Mouse (Mus musculus) kidney, adult 2 months (tissue): ENCODE data around the gene Etfrf1. TPM values are rescaled to one million over a fixed set of nuclear protein-coding genes. Genes with fewer than 3 reads are reported as not detected.

Experiments used
- DNase-seq: peaks from one replicate; pipeline ENCODE4 v3.0.0; 2021
- H3K27ac ChIP-seq: fragments of 200-500 bp; 2 replicates; pipeline ENCODE4 v1.5.1; 2012; ENCODE audit warnings: low read depth, low read length, control low read depth, inconsistent platforms; ENCODE audit not compliant: insufficient read depth
- H3K27me3 ChIP-seq: fragments of 200-500 bp; replicated peaks from 2 replicates; pipeline ENCODE4 v1.6.1; 2012; ENCODE audit warnings: mild to moderate bottlenecking, moderate library complexity, low read length, inconsistent platforms; ENCODE audit not compliant: control insufficient read depth, insufficient read depth
- H3K36me3 ChIP-seq: fragments of 200-500 bp; 2 replicates; pipeline ENCODE4 v1.6.1; 2012; ENCODE audit warnings: mild to moderate bottlenecking, moderate library complexity, low read length, inconsistent platforms; ENCODE audit not compliant: control insufficient read depth, insufficient read depth
- H3K4me1 ChIP-seq: fragments of 200-500 bp; 2 replicates; pipeline ENCODE4 v1.6.1; 2011; ENCODE audit warnings: low read length; ENCODE audit not compliant: control insufficient read depth, insufficient read depth
- H3K4me3 ChIP-seq: fragments of 200-500 bp; 2 replicates; pipeline ENCODE4 v1.5.1; 2011; ENCODE audit warnings: mild to moderate bottlenecking, low read depth, low read length, control low read depth; ENCODE audit not compliant: insufficient read depth
- CTCF ChIP-seq: fragments of 200-500 bp; conservative IDR thresholded peaks from 2 replicates; pipeline ENCODE4 v1.5.1; 2011; ENCODE audit warnings: low read depth, mild to moderate bottlenecking, control low read depth, low read length, moderate library complexity, mixed read lengths; ENCODE audit not compliant: insufficient read depth, insufficient read length
- POLR2A ChIP-seq: fragments of 200-500 bp; IDR thresholded peaks from one replicate; pipeline ENCODE4 v1.6.1; 2011; ENCODE audit warnings: low read depth, low read length, control low read depth
- WGBS: fragments of 180-500 bp; shearing (Covaris S2); methylation state at CpG from one replicate; pipeline ENCODE4 v1.1.7; 2018; 5-methylcytosine and 5-hydroxymethylcytosine counted together
- polyA plus RNA-seq: library from polyadenylated mRNA; depleted of rRNA; stranded (reverse); fragments of >200 nt; gene quantifications from 2 replicates; pipeline ENCODE4 v1.2.3, GENCODE M21; 2012

Etfrf1 gene
- polyA plus RNA-seq, 1 experiment = 32.6 TPM

- Histone ChIP-seq H3K4me3 (no peak overlapping the region), H3K4me1 (no peaks in the 10 kb centered on the region), H3K36me3 (no peaks in the 10 kb centered on the region; the same call in none of the 2 replicates), H3K27me3 (no peaks in the 10 kb centered on the region), H3K27ac (no peak overlapping the region)
- 76% methylated on average over 3 of the region's 3 CpGs for WGBS
- peak; percentile 14 for DNase-seq
- TF ChIP-seq CTCF (no peak), POLR2A (no peak)
Observed at GRCm38 (mm10) chr6:145226296-145226695, 15.4 kb downstream of the Etfrf1 start.

GRCm38 (mm10) chr6:145234391-145234790 is 23.5 kb downstream of the Etfrf1 start:
- Histone ChIP-seq H3K27me3 (no peaks in the 10 kb centered on the region), H3K36me3 (no peaks in the 10 kb centered on the region; the same call in 1 of the 2 replicates), H3K27ac (no peak overlapping the region), H3K4me1 (no peaks in the 10 kb centered on the region), H3K4me3 (no peak overlapping the region)
- no peak for TF ChIP-seq CTCF
- no peak for TF ChIP-seq POLR2A
- DNase-seq = no peak
- WGBS = 93% methylated on average over 1 of the region's 1 CpGs

- 86% methylated on average over 6 of the region's 6 CpGs for WGBS
- Histone ChIP-seq H3K4me1 (no peaks in the 10 kb centered on the region), H3K36me3 (no peaks in the 10 kb centered on the region), H3K4me3 (no peak overlapping the region), H3K27me3 (no peaks in the 10 kb centered on the region; the same call in 1 of the 2 replicates), H3K27ac (no peak overlapping the region)
- DNase-seq = no peak
- TF ChIP-seq POLR2A (no peak), CTCF (no peak)
Observed at GRCm38 (mm10) chr6:145235367-145235766, 24.4 kb downstream of the Etfrf1 start.

- Histone ChIP-seq H3K4me3 (no peak overlapping the region), H3K27me3 (no peaks in the 10 kb centered on the region; the same call in 1 of the 2 replicates), H3K36me3 (no peaks in the 10 kb centered on the region), H3K4me1 (no peaks in the 10 kb centered on the region), H3K27ac (no peak overlapping the region)
- TF ChIP-seq CTCF (no peak), POLR2A (no peak)
- 70% methylated on average over 4 of the region's 4 CpGs for WGBS
- no peak for DNase-seq
Observed at GRCm38 (mm10) chr6:145237148-145237547, 26.2 kb downstream of the Etfrf1 start.

GRCm38 (mm10) chr6:145240285-145240684 is 29.4 kb downstream of the Etfrf1 start:
- TF ChIP-seq CTCF (no peak), POLR2A (no peak)
- WGBS = 77% methylated on average over 6 of the region's 6 CpGs
- H3K27ac ChIP-seq = no peak overlapping the region
- no peak for DNase-seq
- H3K4me1 ChIP-seq = no peaks in the 10 kb centered on the region
- no peak overlapping the region for H3K4me3 ChIP-seq
- no peaks in the 10 kb centered on the region for H3K36me3 ChIP-seq
- no peaks in the 10 kb centered on the region; the same call in 1 of the 2 replicates for H3K27me3 ChIP-seq

- H3K4me3 ChIP-seq = no peak overlapping the region
- no peaks in the 10 kb centered on the region for H3K4me1 ChIP-seq
- no peaks in the 10 kb centered on the region; the same call in 1 of the 2 replicates for H3K27me3 ChIP-seq
- H3K27ac ChIP-seq = no peak overlapping the region
- peak; percentile 36 for DNase-seq
- TF ChIP-seq POLR2A (no peak), CTCF (no peak)
- H3K36me3 ChIP-seq = no peaks in the 10 kb centered on the region
- 8% methylated on average over 1 of the region's 1 CpGs for WGBS
Observed at GRCm38 (mm10) chr6:145242521-145242920, 31.6 kb downstream of the Etfrf1 start.

- H3K4me3 ChIP-seq = no peak overlapping the region
- WGBS = 88% methylated on average over 5 of the region's 5 CpGs
- no peak overlapping the region for H3K27ac ChIP-seq
- TF ChIP-seq POLR2A (no peak), CTCF (no peak)
- no peak for DNase-seq
- no peaks in the 10 kb centered on the region for H3K27me3 ChIP-seq
- H3K36me3 ChIP-seq = no peaks in the 10 kb centered on the region
- H3K4me1 ChIP-seq = peaks cover 5% of the 10 kb centered on the region; the same call in 1 of the 2 replicates
Observed at GRCm38 (mm10) chr6:145246841-145247240, 35.9 kb downstream of the Etfrf1 start.
